Mouse (Mus musculus): ENCODE measurements around the gene Ubxn11.

Ubxn11 gene

DNA sequence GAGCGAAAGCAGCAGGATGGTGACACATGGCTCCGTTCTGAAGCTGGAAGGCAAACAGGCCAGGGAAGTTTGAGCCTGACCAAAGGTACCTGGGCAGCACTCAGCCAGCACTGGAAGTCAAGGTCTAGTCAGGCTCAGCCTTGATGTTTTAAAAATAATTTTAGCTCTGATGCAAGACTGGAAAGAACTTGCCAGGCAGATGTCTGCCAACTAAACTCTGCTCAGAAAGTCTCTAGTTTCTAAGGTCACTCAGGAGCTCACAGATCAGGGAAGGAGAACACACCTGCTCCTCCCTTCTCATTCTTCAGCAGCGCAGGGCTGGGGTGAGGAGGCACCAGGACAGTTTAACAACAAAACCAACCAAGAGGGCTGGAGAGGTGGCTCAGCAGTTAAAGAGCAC, 52.0 kb downstream of the Ubxn11 start:
- DNase-seq, result no peak

DNA sequence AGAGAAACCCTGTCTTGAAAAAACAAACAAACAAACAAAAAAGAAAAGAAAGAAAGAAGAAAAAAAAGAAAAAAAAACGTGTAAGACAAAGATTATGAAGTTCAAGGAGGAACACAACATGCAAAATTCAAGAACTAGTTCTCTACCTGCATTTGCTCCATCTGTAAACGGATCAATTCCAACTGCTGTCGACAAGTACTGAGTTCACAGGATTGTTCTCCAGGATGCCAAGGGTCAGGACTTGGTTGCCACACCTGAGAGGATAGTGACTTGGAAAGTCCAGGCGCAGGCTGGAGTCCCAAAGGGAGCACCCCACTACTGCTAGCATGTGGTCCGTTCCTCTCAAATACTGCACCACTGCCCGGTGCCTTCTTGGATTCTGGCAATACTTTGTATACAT, 53.2 kb downstream of the Ubxn11 start:
- DNase-seq, result no peak

DNA sequence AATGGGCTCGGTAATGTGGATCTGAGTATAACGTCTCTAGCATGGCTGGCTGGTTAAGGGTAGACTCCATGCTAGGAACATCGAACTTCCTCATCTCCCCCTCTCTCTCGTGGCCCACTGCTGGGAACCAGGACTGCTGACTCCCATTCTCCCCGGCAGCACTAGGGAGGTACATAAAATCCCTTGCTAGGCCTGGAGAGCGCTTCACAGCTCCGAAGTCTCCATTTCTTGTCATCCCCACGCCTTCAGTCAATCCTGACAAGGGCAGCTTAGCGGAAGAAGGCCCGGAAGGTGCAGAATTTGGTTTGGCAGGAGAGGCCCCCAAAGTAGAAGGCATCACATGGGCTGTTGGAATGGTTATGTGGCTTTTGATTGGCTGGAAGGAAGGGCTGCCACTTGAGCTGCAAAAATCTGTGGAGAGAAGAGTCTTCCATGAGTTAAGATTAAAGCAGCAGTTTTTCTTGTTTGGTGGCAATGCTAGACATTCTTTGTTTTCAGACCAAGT, 53.6 kb downstream of the Ubxn11 start:
- no peak for DNase-seq

DNA sequence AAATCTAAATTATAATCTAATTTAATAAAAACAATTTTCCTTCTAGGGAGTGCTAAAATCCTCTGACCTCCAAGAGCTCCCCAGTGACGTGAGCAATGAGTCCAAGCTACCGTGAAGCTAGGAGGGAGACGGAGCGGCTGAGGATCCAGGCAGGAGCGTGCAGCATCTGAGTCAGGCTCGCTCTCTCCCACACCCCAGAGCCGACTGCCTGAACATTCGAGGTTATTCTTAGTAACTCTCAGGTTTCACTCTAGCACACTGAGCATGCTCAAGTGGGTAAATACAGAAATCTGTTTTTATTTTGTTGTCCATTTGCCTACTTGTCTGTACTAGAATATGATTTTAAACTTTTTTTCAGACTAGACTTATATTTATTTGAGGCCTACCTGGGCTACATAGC, 54.4 kb downstream of the Ubxn11 start:
- DNase-seq, result no peak

DNA sequence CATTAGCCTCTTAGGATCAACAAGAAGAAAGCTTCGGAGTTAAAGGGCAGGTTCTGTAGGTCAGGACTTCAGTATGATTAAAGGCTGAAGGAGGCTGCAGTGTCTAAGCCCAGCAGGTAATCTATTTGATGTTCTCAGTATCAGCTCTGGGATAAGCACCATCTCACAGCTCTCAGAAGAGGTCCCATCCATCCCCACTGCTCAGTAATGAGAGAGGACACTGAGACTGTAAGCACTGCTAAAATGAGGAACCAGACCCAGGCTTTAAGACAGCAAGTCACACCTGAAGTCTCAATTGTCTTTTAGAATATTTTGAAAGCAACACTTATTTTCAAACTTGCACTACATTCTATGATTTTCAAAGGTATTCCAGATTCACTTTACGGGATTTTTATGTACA, 55.2 kb downstream of the Ubxn11 start:
- DNase-seq, result peak in 1 of 2 experiments; percentile 16

DNA sequence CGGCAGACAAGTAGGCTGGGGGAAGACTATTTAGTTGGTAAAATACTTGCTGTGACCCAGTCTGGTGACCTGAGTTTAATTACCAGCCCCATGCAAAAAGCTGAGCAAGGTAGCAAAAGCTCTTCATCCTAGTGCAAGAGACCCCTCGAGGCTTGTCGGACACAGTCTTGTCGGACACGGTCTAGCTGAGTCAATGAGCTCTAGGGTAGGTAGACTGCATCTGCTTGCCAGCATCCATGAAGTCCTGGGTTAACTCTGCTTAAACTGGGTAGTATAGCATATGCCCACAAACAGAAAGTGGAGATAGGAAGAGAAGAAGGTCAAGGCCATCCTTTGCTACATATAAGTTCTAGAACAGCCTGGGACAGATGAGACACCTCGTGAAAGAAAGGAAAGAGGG, 56.4 kb downstream of the Ubxn11 start:
- no peak for DNase-seq

DNA sequence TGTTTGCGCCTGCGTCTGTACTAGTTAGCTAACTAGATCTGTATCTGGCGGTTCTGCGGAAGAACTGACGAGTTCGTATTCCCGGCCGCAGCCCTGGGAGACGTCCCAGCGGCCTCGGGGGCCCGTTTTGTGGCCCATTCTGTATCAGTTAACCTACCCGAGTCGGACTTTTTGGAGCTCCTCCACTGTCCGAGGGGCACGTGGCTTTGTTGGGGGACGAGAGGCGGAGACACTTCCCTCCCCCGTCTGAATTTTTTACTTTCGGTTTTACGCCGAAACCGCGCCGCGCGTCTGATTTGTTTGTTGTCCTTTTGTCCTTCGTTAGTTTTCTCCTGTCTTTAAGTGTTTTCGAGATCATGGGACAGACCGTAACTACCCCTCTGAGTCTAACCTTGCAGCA, 57.7 kb downstream of the Ubxn11 start:
- DNase-seq, result peak; percentile 50 to 65

DNA sequence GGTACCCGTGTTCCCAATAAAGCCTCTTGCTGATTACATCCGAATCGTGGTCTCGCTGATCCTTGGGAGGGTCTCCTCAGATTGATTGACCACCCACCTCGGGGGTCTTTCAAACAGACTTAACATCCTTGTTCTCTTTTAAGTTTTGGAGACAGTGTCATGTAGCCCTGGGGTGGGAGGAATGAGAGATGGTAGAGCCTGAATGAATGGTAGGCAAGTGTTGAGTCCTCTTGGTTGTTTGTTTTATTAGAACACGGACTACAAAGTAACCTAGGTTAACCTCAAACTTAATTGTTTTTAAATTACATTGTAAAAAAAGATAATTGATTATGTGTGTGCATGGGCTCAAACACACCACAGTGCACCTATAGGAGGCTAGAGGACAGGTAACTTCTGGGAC, 62.2 kb downstream of the Ubxn11 start:
- DNase-seq, result peak in 1 of 2 experiments; percentile 13

DNA sequence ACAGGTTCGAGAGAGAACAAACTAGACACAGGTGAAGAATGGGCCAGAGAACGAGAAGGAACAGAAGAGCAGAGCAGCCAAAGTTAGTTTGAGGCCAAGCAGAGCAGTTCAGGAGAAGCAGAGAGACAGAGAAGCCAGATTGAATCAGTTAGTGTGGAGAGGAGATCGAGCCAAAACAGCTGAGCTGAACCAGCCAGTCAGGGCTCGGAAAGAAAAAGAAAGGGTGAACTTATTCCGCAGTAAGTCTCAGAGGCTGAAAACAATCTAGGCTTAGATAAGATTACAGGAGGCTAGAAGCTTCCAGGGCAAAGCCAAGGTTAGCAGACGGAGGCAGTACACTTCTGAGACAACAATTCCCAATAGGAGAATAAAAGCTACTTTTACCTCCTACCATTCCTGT, 62.7 kb downstream of the Ubxn11 start:
- DNase-seq, result no peak

DNA sequence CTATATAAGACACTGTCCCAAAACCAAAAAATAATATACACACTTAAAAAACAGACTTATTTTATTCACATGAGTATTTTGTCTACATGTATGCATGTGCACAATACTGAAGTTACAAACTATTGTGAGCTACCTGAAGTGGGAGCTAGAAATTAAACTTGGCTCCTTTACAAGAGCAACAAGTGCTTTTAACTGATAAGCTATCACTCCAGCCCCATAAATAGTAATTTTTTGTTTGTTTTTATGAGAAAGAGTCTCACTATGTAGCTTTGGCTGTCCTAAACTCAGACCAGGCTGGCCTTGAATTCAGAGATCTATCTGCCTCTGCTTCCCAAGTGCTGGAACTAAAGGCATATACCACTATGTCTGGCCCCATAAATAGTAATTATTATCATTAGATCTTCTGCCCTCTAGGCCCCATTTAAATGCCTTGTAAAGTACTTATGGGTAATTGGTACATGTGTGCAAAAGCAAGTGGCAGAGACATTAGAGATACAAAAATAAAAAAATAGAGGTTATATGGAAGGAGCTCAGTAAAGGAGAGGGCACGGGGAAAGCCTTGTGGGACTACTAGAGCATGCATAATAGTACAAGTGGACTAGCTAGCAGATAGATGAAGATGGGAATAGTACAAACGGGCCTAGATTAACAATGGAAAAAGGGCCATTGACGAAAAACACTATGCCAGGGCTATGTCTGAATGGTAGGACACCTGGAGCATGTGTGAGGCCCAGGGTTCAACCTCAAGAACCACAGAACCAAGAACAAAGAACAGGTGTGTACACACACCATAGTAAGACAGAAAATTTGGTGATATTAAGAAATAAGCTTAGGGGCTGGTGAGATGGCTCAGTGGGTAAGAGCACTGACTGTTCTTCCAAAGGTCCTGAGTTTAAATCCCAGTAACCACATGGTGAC, 63.4 kb downstream of the Ubxn11 start:
- DNase-seq, result no peak

DNA sequence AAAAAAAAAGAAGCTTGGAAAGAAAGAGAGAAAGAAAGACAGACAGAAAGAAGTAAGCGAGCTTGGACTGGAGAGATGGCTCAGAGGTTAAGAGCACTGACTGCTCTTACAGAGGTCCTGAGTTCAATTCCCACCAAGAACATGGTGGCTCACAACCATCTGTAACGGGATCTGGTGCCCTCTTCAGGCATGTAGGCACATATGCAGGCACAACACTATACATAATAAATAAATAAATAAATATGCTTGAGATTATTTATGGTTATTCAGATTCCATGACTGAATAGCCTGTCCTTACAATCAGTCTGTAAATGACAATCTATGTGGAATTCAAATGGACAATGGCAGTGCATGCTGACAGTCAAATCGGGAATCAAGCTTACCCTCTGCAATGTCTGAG, 64.5 kb downstream of the Ubxn11 start:
- no peak for DNase-seq

DNA sequence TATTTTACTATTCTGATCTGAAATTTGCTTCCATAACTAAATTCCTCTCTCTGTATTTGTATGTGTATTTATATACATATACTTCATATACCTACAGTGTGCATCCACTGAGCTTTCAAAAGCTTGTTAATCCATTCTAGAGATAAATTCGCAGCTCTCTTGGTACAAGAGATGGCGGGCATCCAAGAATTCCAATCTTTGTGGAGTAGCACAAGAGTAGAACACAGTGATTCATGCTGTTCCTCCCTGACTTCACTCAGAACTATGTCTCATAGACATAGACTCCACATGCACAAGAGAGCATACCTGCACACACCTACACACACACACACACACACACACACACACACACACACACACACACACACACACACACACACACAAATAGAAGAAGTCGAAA, 70.0 kb downstream of the Ubxn11 start:
- no peak for DNase-seq

Measured in B cell, adult 2 months (primary cell).